Mouse (Mus musculus) megakaryocyte, adult 5-6 weeks (primary cell): ENCODE data around the gene Prkd2. TPM values are rescaled to one million over a fixed set of nuclear protein-coding genes. Genes with fewer than 3 reads are reported as not detected.

ENCODE experiments used
- ATAC-seq: 2 replicates; pipeline ENCODE4 v1.8.0; 2016; ENCODE audit warnings: mild to moderate bottlenecking, inconsistent platforms; ENCODE audit not compliant: poor library complexity, severe bottlenecking
- total RNA-seq, 2 experiments: library from RNA; stranded (forward) in 1 of 2; stranded (reverse) in 1 of 2; fragments of 153-499, 151-499 nt in 1 of 2; fragments of 221-1000, 200-1000 nt in 1 of 2; gene quantifications; 2 replicates each; pipeline versions ENCODE4 v1.2.3 to v1.2.4; 2015 to 2017

Prkd2 gene
- total RNA-seq (2015) (8.8 and 14.0 TPM in 2 replicates), total RNA-seq (2017) (9.4 and 10.1 TPM in 2 replicates)

- ATAC-seq = peak; percentile 70
Measured at GRCm38 (mm10) chr7:16842645-16843063, at the start of gene Prkd2. Gene Prkd2 (plus strand): TSS chr7:16842902.

- no peak for ATAC-seq
Measured at GRCm38 (mm10) chr7:16793010-16793725, 49.5 kb upstream of the Prkd2 start.

GRCm38 (mm10) chr7:16794886-16795285 lies 47.8 kb upstream of the Prkd2 start:
- no peak for ATAC-seq

DNA sequence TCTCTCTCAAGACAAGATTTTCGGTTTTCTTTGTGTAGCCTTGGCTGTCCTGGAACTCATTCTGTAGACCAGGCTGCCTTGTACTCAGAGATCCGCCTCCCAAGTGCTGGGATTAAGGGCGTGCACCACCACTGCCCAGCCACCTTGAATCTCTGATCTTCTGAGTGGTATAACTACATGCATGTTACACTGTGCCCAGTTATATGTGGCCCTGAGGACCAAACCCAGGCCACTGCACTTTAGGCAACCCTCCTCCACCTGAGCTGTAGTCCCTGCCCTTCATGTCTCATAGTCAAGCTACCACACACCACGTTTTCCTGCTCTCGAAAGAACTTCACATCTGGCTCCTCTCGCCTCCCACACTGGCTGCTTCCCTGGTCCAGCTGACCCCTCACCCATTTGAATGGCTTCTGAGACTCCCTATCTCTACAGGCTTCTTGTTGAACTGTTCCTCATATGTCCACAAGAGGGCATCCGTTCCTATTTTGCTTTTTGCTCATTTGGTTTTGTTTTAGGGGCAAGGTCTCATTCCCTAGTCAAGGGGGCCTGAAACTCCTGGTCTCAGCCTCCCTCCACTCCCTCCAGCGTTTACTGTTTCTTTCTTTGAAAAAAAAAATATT lies 38.2 kb upstream of the Prkd2 start:
- ATAC-seq = peak; percentile 40; the same call in 1 of the 2 replicates

DNA sequence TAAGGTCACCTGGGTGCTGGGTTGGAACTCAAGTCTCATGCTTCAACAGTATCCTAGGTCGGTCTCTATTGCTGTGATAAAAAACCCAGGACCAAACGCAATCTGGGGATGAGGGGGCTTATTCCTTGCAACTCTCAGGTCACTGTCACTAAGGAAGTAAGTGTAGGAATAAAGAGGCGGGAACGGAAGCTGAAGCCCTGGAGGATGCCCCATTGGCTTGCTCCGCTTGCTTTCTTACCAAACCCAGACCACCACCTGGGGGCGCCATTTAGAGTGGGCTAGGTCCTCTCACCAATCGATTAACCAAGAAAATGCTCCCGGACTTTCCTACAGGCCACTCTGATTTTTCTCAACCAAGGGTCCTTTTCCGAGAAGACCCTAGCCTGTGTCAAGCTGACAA lies 34.8 kb upstream of the Prkd2 start:
- ATAC-seq = no peak

- ATAC-seq = no peak
Measured at GRCm38 (mm10) chr7:16808647-16809046, 34.1 kb upstream of the Prkd2 start.

- peak; percentile 69 for ATAC-seq
Measured at GRCm38 (mm10) chr7:16809739-16810138, 33.0 kb upstream of the Prkd2 start.

- no peak for ATAC-seq
Measured at GRCm38 (mm10) chr7:16810399-16810919, 32.2 kb upstream of the Prkd2 start.

DNA sequence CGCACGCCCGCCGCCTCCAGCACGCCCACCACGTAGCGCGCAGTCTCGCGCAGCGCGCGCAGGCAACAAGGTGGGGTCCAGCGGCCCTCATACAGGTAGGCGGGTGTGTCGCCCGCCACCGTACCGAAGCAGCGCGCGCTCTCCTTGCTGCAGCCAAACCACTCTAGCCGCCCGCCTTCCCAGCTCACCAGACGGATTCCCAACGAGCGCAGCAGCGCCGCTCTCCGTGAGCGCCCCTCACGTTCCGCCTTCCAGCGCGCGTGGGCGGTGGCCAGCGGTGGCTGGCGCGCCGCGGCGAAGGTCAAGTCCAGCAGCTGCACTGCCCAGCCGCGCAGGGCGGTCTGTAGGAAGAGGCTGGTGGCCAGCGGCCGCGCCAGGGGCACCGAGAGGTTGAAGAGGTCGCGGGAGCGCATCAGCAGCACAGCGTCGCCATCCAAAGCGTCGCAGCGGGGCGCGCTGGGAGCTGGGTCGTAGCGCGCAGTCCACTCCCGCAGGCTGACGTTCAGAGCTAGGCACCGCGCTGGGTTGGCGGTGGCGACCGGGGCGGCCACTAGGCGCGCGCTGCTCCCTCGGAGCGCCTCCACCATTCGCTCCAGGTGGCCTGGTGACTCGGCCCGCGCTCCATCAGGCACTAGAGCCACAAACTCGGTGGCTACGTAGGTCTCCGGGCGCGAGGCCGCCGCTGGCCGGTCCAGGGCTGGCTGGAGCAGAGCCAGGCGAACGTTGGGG lies 31.6 kb upstream of the Prkd2 start:
- no peak for ATAC-seq

DNA sequence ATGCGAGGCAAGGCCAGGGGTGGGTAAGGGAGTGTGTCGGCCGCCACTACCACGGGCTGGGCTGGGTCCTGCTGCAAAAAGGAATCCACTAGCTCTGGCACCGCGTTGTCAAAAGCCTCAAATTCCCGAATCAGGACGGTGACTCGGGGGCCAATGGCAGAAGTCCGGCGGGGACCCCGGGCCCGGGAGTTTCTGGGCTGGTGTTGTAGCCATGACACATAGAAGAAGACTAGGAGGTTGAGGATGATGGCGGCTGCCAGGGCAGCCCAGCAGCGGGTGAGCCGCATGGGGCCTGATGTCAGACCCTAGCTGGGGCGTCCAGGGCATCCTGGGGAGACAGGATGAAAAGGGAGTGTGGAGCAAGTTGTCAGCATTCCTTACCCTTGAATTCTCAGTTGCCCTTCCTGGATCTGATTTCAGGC lies 31.0 kb upstream of the Prkd2 start:
- no peak for ATAC-seq

GRCm38 (mm10) chr7:16812505-16812904 lies 30.2 kb upstream of the Prkd2 start:
- ATAC-seq = no peak

- no peak for ATAC-seq
Measured at GRCm38 (mm10) chr7:16815351-16815941, 27.3 kb upstream of the Prkd2 start, which contains the start of gene Strn4. Gene Strn4 (plus strand): TSS chr7:16815889.

GRCm38 (mm10) chr7:16816078-16816474 lies 26.6 kb upstream of the Prkd2 start:
- ATAC-seq = peak; percentile 62

DNA sequence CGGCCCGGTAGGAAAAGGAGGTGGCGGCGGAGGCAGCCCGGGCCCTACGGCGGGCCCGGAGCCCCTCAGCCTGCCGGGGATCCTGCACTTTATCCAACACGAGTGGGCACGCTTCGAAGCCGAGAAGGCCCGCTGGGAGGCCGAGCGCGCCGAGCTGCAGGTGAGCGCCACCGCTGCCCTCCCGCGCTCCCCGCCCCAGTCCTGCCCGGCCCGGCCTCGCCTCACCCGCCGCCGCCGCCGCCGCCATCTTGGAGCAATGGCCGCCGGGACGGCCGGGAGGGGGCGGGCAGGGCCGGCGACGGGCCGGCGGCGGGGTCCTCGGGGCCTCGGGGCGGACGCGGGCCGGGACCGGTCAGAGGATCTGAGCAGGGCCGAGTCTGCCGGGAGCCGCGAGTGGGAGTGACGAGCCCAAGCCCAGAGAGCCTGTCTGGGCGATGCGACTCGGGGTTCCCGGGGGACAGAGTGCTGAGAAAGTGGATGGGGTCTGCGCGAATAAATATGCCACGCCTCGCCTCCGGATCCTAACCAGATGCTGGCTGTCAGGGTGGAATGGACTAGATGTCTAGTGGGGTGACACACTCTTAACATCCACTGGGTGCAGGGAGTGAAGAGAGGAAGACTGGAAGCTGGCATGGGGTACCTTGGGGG lies 26.1 kb upstream of the Prkd2 start, which contains the start of gene Fkrp:
Gene Fkrp, minus strand, starts transcription at position 258 of the 648 bp plus-strand sequence.
- peak; percentile 46 for ATAC-seq

GRCm38 (mm10) chr7:16817693-16818092 lies 25.0 kb upstream of the Prkd2 start:
- no peak for ATAC-seq

DNA sequence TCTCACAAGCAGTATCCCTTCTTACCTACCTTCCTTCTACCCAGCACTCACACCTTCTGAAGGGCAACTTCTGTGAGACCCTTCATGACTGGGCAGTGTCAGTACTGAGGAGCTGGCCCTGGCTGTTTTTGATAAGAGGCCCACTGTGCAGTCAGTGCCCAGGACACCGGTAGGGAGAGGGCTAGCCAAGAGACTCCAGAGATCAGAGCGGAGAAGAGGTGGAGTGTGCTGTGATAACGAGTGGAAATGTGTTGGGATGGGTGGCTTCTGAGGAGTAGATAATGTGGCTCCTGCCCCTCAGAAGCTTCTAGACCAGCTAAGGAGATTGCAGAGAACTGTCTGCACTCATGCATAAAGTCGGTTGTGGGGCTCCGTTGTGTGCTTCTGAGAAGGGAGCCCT lies 22.9 kb upstream of the Prkd2 start:
- no peak for ATAC-seq

- ATAC-seq = peak; percentile 64
Measured at GRCm38 (mm10) chr7:16820271-16820763, 22.4 kb upstream of the Prkd2 start.

DNA sequence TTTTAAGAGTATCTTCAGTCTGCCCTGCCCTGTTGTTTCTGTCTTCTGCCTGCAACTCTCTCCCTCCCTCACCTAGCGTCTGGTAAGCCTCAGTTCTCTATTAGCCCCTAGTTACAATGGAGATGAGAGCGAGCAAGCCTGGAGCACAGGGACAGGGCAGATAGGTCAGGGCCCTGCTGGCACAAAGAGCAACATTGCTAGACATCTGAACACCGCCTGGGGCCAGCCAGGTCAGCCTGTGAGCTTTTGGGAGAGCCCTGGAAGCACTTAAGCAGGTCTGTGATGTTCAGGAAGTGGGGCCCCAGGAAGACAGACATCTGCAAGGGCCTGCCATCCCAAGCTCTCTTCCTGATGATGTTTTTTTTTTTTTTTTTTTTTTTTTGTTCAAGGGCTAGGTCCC lies 21.6 kb upstream of the Prkd2 start:
- no peak for ATAC-seq

GRCm38 (mm10) chr7:16821669-16822101 lies 21.0 kb upstream of the Prkd2 start:
- no peak for ATAC-seq

DNA sequence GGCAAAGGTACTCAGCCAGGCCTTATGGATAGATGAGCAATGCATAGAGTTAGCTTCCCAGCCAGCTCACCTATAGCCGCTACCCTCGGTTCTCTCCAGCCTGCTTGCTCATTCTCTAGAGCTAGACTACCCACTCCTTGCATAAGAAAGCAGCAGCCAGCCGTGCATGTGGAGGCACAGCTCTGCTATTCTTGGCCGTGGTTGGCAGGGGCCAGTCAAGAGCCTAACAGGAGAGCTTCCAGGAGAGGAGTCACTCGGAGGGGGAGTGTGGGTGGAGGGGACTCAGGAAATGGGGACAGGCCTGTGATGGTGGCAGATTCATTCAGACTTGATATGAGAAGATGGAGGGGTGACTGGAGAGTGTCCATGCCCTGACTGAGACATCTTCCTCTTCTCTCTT lies 19.0 kb upstream of the Prkd2 start:
- ATAC-seq = no peak
